Mouse (Mus musculus): ENCODE data around the gene Nr1d1. TPM values are rescaled to one million over a fixed set of nuclear protein-coding genes. Genes with fewer than 3 reads are reported as not detected.
A peak's percentile ranks its signal among the peaks of the same experiment; 100 is the strongest.

Gene Nr1d1
- total and polyA plus RNA-seq, 3 experiments = 0.17 to 1.4 (median 0.25) TPM

DNA sequence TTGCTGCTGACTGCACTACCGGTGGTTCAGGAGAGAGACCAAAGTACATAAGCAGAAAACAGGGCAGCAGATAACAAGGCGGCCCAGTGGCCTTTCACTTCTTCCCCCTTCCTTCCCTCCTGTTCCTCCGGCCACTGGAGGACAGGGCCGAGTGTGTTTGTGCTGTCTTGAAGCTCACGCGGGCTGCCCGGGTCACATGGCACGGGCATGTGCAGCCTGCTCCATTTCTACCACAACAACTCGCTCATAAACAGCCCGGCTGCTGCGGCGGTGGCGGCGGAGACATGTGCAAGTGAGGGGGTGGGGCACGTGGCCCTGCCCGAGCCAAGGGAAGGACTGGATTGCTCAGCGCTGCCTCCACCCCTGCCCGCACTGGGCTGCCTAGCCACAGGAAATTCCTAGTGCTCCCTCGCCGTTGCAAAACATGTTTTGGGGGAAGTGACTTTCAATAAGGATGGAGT lies 8.1 kb upstream of the Nr1d1 start (continued):
- TF ChIP-seq NRF1 (IDR thresholded peaks at IDR 0.05; ENCODE audit: low read depth, low read length) (peak; percentile 46), NELFE (IDR thresholded peaks at IDR 0.05; ENCODE audit: low read depth, low read length) (peak; percentile 42; the same call in 1 of the 2 replicates), USF1 (IDR thresholded peaks at IDR 0.05; ENCODE audit: low read depth, low read length) (peak; percentile 78), USF2 (conservative IDR thresholded peaks at IDR 0.05; ENCODE audit: low read depth, low read length) (peak; percentile 48; the same call in 1 of the 2 replicates), ZC3H11A (IDR thresholded peaks at IDR 0.05; ENCODE audit: low read depth, low read length) (no peak)

GRCm38 (mm10) chr11:98782651-98783235 lies 7.6 kb upstream of the Nr1d1 start:
- Histone ChIP-seq H3K79me2 (replicated peaks; ENCODE audit: control insufficient read depth, extremely low read depth, insufficient read depth, poor library complexity, severe bottlenecking) (no peaks in the 10 kb centered on the region), H3K4me1 (ENCODE audit: control insufficient read depth in 1 of 2, insufficient read depth in 2 of 2) (peaks cover 20 to 43% of the 10 kb centered on the region in 2 experiments), H3K9me3 (replicated peaks; ENCODE audit: low read length) (no peaks in the 10 kb centered on the region), H3K9ac (ENCODE audit: insufficient read depth, low read depth) (peak overlapping the region; percentile 7; the same call in 1 of the 2 replicates), H3K4me2 (ENCODE audit: insufficient read depth, low read depth, poor library complexity, severe bottlenecking) (peak overlapping the region; percentile 81), H3K27ac (ENCODE audit: insufficient read depth, low read depth) (no peak overlapping the region), H3K27me3 (replicated peaks) (peaks cover 25% of the 10 kb centered on the region), H3K36me3 (replicated peaks in 1 of 2; ENCODE audit: control insufficient read depth in 1 of 2, insufficient read depth in 1 of 2, low read length in 1 of 2) (no peaks in the 10 kb centered on the region), H3K4me3 (replicated peaks in 1 of 3; ENCODE audit: low read depth in 2 of 3, low read length in 2 of 3, poor library complexity in 1 of 3) (peak overlapping the region in 1 of 3 experiments; percentile 41)
- in situ Hi-C loops (cut with MboI; ENCODE audit: low pct_ligation_motif_present, low pct_unique_long_range_greater_than_20kb, low sequenced_read_pairs) = loop anchor here (5.0 to 10.0 kb wide), 2 partner anchors 35 to 58 kb away; partner anchors contain the start of gene Med24
- TF ChIP-seq EP300 (IDR thresholded peaks at IDR 0.05; ENCODE audit: low read length) (no peak), USF1 (IDR thresholded peaks at IDR 0.05; ENCODE audit: low read depth, low read length) (no peak), BHLHE40 (IDR thresholded peaks at IDR 0.05; ENCODE audit: low read depth, low read length) (no peak), MXI1 (IDR thresholded peaks at IDR 0.05; ENCODE audit: low read depth, low read length) (no peak)
- dilution Hi-C loops (cut with MboI; ENCODE audit: extremely low pct_ligation_motif_present, extremely low pct_unique_long_range_greater_than_20kb, low sequenced_read_pairs) = no loop called here
- no peak for DNase-seq (ENCODE audit: extremely low read depth)

- Histone ChIP-seq H3K9ac (ENCODE audit: insufficient read depth, low read depth) (no peak overlapping the region), H3K27me3 (replicated peaks) (peaks cover 25% of the 10 kb centered on the region), H3K4me2 (ENCODE audit: insufficient read depth, low read depth, poor library complexity, severe bottlenecking) (no peak overlapping the region), H3K4me3 (replicated peaks in 1 of 3; ENCODE audit: low read depth in 2 of 3, low read length in 2 of 3, poor library complexity in 1 of 3) (no peak overlapping the region), H3K9me3 (replicated peaks; ENCODE audit: low read length) (no peaks in the 10 kb centered on the region), H3K36me3 (replicated peaks in 1 of 2; ENCODE audit: control insufficient read depth in 1 of 2, insufficient read depth in 1 of 2, low read length in 1 of 2) (no peaks in the 10 kb centered on the region), H3K4me1 (ENCODE audit: control insufficient read depth in 1 of 2, insufficient read depth in 2 of 2) (peaks cover 20 to 42% of the 10 kb centered on the region in 2 experiments), H3K27ac (ENCODE audit: insufficient read depth, low read depth) (no peak overlapping the region), H3K79me2 (replicated peaks; ENCODE audit: control insufficient read depth, extremely low read depth, insufficient read depth, poor library complexity, severe bottlenecking) (no peaks in the 10 kb centered on the region)
- dilution Hi-C loops (cut with MboI; ENCODE audit: extremely low pct_ligation_motif_present, extremely low pct_unique_long_range_greater_than_20kb, low sequenced_read_pairs) (no loop called here), in situ Hi-C loops (cut with MboI; ENCODE audit: low pct_ligation_motif_present, low pct_unique_long_range_greater_than_20kb, low sequenced_read_pairs) (loop anchor here (5.0 to 10.0 kb wide), 2 partner anchors 35 to 57 kb away; partner anchors contain the start of gene Med24)
- TF ChIP-seq NELFE (IDR thresholded peaks at IDR 0.05; ENCODE audit: low read depth, low read length) = no peak
- TF ChIP-seq CHD2 (IDR thresholded peaks at IDR 0.05; ENCODE audit: low read length) = 0 out of 2 replicates have a peak, but pooled peaks have one; percentile 49
- TF ChIP-seq JUND (conservative IDR thresholded peaks at IDR 0.05; ENCODE audit: low read depth, low read length) = no peak
- TF ChIP-seq ETS1 (conservative IDR thresholded peaks at IDR 0.05; ENCODE audit: low read depth, low read length) = no peak
- TF ChIP-seq MEF2A (IDR thresholded peaks at IDR 0.05; ENCODE audit: borderline replicate concordance, low read depth, low read length) = no peak
- TF ChIP-seq POLR2A (IDR thresholded peaks at IDR 0.05; ENCODE audit: low read depth, low read length) = no peak
- DNase-seq (ENCODE audit: extremely low read depth) = no peak
These were observed 6.8 kb upstream of the Nr1d1 start for GRCm38 (mm10) chr11:98781851-98782512.
